Mouse (Mus musculus) adrenal gland, postnatal 10 days (tissue): ENCODE results near the gene Setd1a. TPM values are rescaled to one million over a fixed set of nuclear protein-coding genes. Genes with fewer than 3 reads are reported as not detected.
"Not testable (repeated sequence)": the region's sequence is repeated elsewhere in the genome, so short reads cannot be mapped to it uniquely, and the experiment has no call there.

Source experiments
- DNase-seq: peaks from one replicate; pipeline ENCODE4 v3.0.0; 2021; ENCODE audit warnings: mixed read lengths
- total RNA-seq, 2 experiments: library from RNA; stranded (reverse); gene quantifications; 2 replicates each; pipeline ENCODE4 v1.2.3; 2021

Setd1a gene
- total RNA-seq, 2 experiments from 2014 or later, result 35.9 to 46.6 TPM

DNA sequence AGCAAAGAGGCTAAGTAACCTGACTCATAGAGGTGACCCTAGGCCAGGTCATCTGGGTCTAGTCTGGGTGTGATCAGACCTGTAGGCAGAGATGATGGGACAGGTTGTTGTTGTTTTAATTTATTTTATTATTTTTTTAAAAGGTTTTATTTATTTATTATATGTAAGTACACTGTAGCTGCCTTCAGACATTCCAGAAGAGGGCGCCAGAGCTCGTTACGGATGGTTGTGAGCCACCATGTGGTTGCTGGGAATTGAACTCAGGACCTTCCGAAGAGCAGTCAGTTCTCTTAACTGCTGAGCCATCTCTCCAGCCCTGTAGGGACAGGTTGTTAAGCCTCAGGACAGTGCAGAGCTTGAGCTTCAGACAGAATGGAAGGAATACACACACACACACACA lies 61.4 kb downstream of the Setd1a start:
- DNase-seq, result not testable (repeated sequence)

DNA sequence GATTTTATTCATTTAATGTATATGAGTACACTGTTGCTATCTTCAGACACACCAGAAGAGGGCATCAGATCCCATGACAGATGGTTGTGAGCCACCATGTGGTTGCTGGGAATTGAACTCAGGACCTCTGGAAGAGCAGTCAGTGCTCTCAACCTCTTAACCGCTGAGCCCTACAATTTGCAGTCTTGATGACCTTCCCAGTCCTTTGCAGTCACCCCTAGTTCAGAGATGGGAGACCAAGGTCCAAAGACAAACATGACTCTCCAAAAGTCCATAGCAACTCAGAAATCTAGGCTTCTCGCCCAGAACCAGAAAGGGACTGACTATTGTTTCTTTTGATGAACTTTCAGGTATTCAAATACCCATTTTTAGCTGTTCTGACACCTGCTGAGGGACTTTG lies 63.6 kb downstream of the Setd1a start:
- not testable (repeated sequence) for DNase-seq

DNA sequence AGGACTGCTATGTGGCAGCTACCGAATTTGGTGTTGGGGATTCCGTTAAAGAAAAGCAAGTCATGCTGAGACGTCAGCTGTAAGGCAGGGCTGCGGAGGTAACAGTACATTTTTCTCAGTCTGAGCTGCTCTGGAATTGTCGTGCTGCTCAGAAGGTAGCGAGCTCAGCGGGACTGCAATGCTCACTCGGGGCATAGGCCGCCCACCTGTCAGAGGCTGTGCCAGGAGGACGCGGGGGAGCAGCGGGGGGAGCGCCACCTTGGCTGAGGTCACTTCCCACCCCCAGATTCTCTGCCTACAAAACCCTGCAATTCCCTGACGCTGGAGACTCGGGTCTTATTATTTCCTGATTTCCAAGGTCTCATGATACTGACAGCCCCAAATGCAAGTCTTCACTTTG lies 64.4 kb downstream of the Setd1a start:
- peak; percentile 67 for DNase-seq

DNA sequence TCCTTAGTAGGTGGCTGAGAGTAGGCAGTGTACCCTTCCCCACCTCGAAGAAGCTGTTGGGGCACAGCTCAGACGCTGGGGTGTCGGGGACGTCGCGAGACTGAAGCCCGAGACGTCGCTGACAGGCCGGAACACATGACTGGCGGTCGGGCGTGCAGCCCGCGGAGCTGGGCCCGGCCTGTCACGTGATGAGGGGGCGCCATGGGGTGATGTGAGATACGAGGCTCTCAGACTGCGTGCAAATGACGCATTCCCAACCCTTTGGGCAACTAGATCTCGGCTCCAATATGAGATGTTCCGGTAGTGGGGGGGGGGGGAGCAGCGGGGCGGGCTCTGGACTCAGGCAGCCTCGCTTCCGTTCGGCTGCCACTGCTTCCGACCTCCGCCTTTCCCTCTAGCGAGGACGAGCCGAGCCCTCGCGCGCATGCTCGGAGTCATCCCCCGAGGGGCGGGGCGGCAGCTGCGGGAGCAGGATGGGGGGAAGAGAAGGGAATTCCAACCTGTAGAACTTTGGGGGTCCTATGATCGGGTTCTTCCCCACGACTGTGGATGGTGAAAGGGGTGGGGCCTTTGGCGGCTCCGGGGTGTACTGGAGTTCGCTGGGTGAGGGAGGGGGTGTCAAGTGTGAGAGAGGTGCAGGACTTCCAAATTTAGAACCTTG lies 65.0 kb downstream of the Setd1a start:
- peak; percentile 95 for DNase-seq

DNA sequence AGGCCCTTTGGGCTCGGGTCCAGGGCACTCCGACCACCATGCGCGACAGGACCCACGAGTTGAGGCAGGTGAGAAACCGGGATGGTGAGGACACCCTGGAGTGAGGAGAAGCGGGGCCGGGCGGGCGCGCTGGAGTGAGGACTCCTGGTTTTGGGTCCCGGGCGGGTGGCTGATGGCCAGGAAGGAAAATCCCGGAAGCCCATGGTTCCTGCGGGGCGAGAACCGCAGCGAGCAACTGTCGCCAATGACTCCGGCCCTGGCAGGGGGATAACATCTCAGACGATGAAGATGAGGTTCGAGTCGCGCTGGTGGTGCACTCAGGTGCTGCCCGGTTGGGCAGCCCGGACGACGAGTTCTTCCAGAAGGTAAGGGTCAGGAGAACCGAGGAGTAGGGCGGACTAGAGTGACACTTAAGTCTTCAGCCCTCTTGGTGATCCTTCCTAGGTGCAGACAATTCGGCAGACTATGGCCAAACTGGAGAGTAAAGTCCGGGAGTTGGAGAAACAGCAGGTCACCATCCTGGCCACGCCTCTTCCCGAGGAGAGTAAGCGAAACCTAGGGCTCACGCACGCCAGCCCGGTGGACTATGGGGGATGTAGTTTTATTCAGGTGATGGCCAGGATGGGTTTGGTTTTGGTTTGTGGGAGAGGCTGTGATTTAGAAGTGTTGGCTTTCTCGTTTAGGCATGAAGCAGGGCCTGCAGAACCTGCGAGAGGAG lies 65.7 kb downstream of the Setd1a start:
- DNase-seq, result peak; percentile 85

Other genes starting within 250 kb of the Setd1a start
- not detected for gene Tmem265, start 215.3 kb upstream of the Setd1a start, total RNA-seq
- gene Phkg2, start 203.3 kb upstream of the Setd1a start, total RNA-seq, result 10 to 100 TPM; 33.0 to 37.9 TPM
- 1 to 10 TPM; 8.0 to 9.2 TPM for gene Ccdc189, start 188.1 kb upstream of the Setd1a start, total RNA-seq
- 10 to 100 TPM; 51.5 to 59.7 TPM for gene Rnf40, start 187.9 kb upstream of the Setd1a start, total RNA-seq
- 10 to 100 TPM; 18.2 to 30.4 TPM for gene Zfp629, start 160.9 kb upstream of the Setd1a start, total RNA-seq
- gene Bcl7c, start 67.7 kb upstream of the Setd1a start, total RNA-seq, result 10 to 100 TPM; 77.0 to 81.8 TPM
- gene Ctf1, start 63.9 kb upstream of the Setd1a start, total RNA-seq, result 1 to 10 TPM; 6.3 to 6.8 TPM
- not detected for gene Ctf2, start 44.5 kb upstream of the Setd1a start, total RNA-seq
- 10 to 100 TPM; 12.3 to 18.5 TPM for gene Fbxl19, start 32.1 kb upstream of the Setd1a start, total RNA-seq
- gene Orai3, start 6.9 kb upstream of the Setd1a start, total RNA-seq, result 10 to 100 TPM; 31.5 to 32.0 TPM
- gene Gm49388, start 8.9 kb downstream of the Setd1a start, total RNA-seq, result 1 to 10 TPM; 4.7 to 5.6 TPM
- gene Hsd3b7, start 23.9 kb downstream of the Setd1a start, total RNA-seq, result 10 to 100 TPM; 57.1 to 73.1 TPM
- 10 to 100 TPM; 67.8 to 94.9 TPM for gene Stx4a, start 47.6 kb downstream of the Setd1a start, total RNA-seq
- 1 to 10 TPM; 6.9 to 9.4 TPM for gene Stx1b, start 47.9 kb downstream of the Setd1a start, total RNA-seq
- 10 to 100 TPM; 29.8 to 35.6 TPM for gene Zfp646, start 99.6 kb downstream of the Setd1a start, total RNA-seq
- gene Zfp668, start 100.2 kb downstream of the Setd1a start, total RNA-seq, result 1 to 10 TPM; 5.4 to 9.5 TPM
- gene Prss53, start 114.3 kb downstream of the Setd1a start, total RNA-seq, result 1 to 10 TPM in 1 of 2 experiments, under 1 TPM in 1; 0.72 to 1.2 TPM
- gene Gm21974, start 118.8 kb downstream of the Setd1a start, total RNA-seq, result not detected
- 100 to 1,000 TPM in 1 of 2 experiments, 10 to 100 TPM in 1; 84.3 to 112 TPM for gene Vkorc1, start 118.9 kb downstream of the Setd1a start, total RNA-seq
- 100 to 1,000 TPM; 124 to 135 TPM for gene Bckdk, start 127.4 kb downstream of the Setd1a start, total RNA-seq
- gene Kat8, start 135.8 kb downstream of the Setd1a start, total RNA-seq, result 10 to 100 TPM; 22.5 to 24.7 TPM
- gene Prss8, start 153.4 kb downstream of the Setd1a start, total RNA-seq, result under 1 TPM; 0.45 to 0.96 TPM
- gene Prss36, start 170.1 kb downstream of the Setd1a start, total RNA-seq, result 10 to 100 TPM; 11.5 to 12.4 TPM
- gene Fus, start 190.8 kb downstream of the Setd1a start, total RNA-seq, result 100 to 1,000 TPM; 261 to 396 TPM
- 1 to 10 TPM; 5.6 to 8.0 TPM for gene Pycard, start 217.2 kb downstream of the Setd1a start, total RNA-seq
- 10 to 100 TPM in 1 of 2 experiments, 1 to 10 TPM in 1; 5.2 to 24.5 TPM for gene Trim72, start 227.3 kb downstream of the Setd1a start, total RNA-seq